Mouse (Mus musculus) bone marrow, adult 2 months (tissue): ENCODE measurements around the gene Exosc5.

Experiments
- CTCF ChIP-seq: fragments of 200-500 bp; IDR thresholded peaks from 2 replicates; pipeline ENCODE4 v1.5.1; 2011; ENCODE audit warnings: low read length, control low read depth; ENCODE audit not compliant: control insufficient read depth, insufficient read depth
- POLR2A ChIP-seq: fragments of 200-500 bp; IDR thresholded peaks from 2 replicates; pipeline ENCODE4 v1.6.1; 2011; ENCODE audit warnings: low read depth, mild to moderate bottlenecking, control low read depth, low read length, borderline replicate concordance; ENCODE audit not compliant: control insufficient read depth

GRCm38 (mm10) chr7:25657785-25658184 lies 1.2 kb upstream of the Exosc5 start:
- TF ChIP-seq POLR2A, result no peak
- TF ChIP-seq CTCF, result no peak
